Mouse (Mus musculus) right cerebral cortex, postnatal 36 days (tissue): ENCODE data around the gene Icam1.
A peak's percentile ranks its signal among the peaks of the same experiment; 100 is the strongest.
"Not testable (repeated sequence)": the region's sequence is repeated elsewhere in the genome, so short reads cannot be mapped to it uniquely, and the experiment has no call there.

ENCODE experiments used
- DNase-seq, 2 experiments: peaks; one replicate each; pipeline ENCODE4 v3.0.0; 2022; ENCODE audit warnings: low spot score in 2 of 2, mixed read lengths in 1 of 2

Gene Icam1

GRCm38 (mm10) chr9:21022726-21023125 lies 6.9 kb downstream of the Icam1 start:
- no peak for DNase-seq

GRCm38 (mm10) chr9:21025258-21025810 lies 9.5 kb downstream of the Icam1 start:
- no peak for DNase-seq

DNA sequence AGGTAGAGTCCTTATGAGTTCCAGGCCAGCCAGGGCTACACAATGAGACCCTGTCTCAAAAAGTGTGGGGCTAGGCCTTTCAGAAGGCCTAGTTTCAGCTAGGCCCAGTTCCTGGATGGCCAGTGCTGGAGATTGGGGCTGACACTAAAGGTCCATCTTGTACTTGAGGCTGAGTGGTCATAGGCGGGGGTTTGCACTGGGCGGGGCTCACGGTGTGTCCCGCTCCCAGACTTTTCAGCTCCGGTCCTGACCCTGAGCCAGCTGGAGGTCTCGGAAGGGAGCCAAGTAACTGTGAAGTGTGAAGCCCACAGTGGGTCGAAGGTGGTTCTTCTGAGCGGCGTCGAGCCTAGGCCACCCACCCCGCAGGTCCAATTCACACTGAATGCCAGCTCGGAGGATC lies 11.1 kb downstream of the Icam1 start:
- DNase-seq: no peak

GRCm38 (mm10) chr9:21027774-21028290 lies 12.0 kb downstream of the Icam1 start:
- DNase-seq: no peak

DNA sequence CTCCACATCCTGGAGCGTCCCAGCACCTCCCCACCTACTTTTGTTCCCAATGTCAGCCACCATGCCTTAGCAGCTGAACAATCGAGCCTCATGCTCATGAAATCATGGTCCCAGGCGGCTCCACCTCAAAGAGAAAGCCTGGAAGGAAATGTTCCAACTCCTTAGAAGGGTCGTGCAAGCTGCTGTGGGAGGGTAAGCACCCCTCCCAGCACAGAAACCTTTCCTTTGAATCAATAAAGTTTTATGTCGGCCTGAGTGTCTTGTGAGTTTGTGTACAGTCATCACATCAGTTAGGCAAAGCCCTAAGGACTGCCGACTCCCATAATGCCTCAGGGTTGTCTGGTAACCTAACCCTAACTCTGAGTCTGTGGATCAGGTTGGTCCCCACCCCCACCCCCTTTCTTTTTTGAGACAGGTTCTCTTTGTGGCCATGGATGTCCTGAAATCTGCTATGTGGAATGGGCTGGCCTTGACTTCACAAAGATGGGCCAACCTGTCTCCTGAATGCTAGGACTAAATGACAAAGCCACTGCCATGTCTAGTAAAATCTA lies 12.8 kb downstream of the Icam1 start:
- DNase-seq: no peak

- DNase-seq: no peak
Measured at GRCm38 (mm10) chr9:21029291-21030054, 13.7 kb downstream of the Icam1 start, which contains the start of gene Icam4. Gene Icam4 (plus strand): TSS chr9:21029373.

GRCm38 (mm10) chr9:21030055-21030600 lies 14.3 kb downstream of the Icam1 start:
- DNase-seq: no peak

DNA sequence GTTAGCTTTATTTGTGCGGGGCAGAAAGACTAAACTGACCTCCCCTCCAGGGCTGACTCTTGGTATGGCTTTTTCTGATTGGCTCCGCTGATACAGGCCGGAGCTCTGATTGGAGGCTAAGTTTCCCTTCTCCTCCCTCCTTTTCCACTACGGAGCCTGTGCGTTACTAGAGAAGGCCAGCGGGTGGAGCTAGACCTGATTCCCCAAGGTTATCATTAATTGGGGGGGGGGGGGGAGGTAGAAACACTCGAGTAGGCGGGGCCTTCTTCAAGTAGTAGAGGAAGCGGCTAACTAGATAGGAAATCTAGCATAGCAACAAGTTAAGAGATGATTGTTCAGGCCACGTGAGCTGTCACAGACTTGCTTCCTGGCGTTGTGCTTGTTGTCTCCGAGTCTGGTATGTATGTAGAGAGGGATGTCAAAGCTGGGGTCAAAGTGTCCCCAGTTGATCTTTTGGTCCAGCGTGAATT lies 15.0 kb downstream of the Icam1 start:
- DNase-seq: peak; percentile 71 to 76

- peak; percentile 86 to 91 for DNase-seq
Measured at GRCm38 (mm10) chr9:21031251-21031895, 15.6 kb downstream of the Icam1 start.

DNA sequence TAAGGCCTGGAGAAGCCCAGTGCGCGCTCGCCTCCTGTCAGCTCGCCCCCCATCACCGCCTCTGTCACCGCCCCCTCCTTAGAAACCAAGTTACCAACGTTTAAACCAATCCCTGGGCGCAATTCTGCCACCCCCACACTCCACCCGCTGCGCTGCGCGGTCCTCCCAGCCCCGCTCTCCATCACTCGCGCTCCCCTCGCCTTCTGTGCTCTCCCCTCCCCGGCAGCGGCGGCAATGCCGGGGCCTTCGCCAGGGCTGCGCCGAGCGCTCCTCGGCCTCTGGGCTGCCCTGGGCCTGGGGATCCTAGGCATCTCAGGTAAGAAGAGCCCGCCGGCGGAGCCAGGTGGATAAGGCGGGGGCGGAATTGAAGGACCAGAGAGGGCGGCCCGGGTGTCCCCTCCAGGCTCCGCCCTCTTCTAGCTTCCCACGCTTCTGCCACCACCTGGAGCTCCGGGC lies 16.1 kb downstream of the Icam1 start, which contains the start of gene Icam5:
Icam5 (plus strand) TSS at position 178 of the 456 bp plus-strand sequence.
- peak; percentile 86 to 88 for DNase-seq

GRCm38 (mm10) chr9:21032491-21032890 lies 16.7 kb downstream of the Icam1 start:
- peak in 1 of 2 experiments; percentile 7 for DNase-seq

DNA sequence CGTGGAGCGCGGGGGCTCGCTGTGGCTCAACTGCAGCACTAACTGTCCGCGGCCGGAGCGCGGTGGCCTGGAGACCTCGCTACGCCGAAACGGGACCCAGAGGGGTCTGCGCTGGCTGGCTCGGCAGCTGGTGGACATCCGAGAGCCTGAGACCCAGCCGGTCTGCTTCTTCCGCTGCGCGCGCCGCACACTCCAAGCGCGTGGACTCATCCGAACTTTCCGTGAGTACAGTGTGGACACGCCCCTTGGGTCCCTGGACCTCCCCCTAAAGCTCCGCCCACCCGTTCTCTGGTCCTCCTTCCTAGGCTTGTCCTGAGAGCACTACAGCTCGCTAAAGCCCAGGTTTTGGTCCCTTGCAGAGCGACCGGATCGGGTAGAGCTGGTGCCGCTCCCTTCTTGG lies 17.4 kb downstream of the Icam1 start:
- peak; percentile 61 to 68 for DNase-seq

- no peak for DNase-seq
Measured at GRCm38 (mm10) chr9:21034481-21035085, 18.8 kb downstream of the Icam1 start.

DNA sequence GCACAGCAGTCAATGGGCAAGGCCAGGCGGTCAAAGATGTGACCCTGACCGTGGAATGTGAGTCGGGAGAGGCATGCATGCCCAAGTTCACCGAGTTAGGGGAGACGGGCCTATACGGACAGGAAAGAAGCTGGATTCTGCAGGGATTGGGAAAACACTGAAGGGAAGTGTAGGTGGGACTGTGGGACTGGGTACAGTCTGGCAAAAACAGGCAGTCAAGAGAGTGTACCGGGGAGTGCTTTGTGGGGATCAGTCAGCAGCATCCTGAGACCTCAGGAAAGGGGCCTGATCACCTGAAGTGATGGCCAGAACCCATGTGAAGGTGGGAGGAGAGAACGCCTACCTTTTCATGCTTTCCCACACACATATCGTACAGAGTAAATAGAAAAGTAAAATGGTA lies 19.8 kb downstream of the Icam1 start:
- DNase-seq: peak in 1 of 2 experiments; percentile 13

DNA sequence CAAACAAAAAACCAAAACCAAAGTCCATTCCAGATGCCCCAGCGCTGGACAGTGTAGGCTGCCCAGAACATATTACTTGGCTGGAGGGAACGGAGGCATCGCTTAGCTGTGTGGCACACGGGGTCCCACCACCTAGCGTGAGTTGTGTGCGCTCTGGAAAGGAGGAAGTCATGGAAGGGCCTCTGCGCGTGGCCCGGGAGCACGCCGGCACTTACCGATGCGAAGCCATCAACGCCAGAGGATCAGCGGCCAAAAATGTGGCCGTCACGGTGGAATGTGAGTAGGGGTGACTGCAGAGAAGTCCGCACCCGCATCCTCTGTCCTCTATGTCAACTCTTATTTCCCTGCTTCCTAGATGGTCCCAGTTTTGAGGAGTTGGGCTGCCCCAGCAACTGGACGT lies 20.4 kb downstream of the Icam1 start:
- no peak for DNase-seq

- DNase-seq: no peak
Measured at GRCm38 (mm10) chr9:21036666-21037065, 20.9 kb downstream of the Icam1 start.

DNA sequence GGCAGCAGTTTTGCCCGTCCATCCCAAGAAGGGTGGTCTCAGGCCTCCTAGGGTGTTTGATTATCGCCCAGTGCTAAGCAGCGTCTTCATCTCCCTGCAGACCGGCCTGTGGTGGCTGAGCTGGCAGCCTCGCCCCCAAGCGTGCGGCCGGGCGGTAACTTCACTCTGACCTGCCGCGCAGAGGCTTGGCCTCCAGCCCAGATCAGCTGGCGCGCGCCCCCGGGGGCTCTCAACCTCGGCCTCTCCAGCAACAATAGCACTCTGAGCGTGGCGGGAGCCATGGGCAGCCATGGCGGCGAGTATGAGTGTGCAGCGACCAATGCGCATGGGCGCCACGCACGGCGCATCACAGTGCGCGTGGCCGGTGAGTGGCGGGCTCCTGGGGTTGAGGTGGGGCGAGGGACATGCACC lies 21.7 kb downstream of the Icam1 start:
- peak in 1 of 2 experiments; percentile 48 for DNase-seq

DNA sequence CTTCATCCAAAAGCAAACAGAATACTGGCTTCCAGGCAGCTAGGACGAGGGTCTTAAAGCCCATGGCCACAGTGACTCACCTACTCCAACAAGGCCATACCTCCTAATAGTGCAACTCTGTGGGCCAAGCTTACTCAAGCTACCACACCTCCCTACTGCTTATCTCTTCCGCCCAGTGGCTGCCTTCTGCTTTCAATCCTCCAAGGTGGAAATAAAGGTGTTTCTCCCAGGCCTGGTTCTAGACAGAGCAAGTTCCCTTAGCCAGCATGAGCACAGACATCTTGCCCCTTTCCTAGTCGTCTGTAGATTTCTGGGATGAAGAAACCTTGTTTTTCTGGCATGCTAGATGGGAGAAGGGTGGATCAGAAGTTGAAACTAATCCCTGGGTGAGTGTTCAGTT lies 24.0 kb downstream of the Icam1 start:
- DNase-seq: no peak

DNA sequence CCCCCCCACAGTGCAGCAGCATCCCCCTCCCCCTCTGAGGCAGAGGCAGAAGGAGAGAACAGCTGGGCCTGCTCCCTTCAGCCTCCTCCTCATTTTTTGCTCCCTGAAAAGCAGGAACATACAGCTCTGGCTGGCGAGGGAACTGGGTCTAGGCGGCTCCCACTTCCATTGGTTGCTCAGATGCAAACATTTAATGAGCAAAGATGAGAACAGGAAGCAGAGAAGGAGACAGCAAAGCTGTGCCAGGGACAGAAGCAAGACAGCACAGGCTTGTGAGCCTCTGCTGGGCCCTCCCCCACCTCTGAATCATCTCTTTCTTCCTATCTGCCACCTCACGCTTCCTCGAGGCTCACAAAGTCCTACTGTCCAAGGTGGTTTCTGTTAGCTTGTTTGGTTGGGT lies 25.5 kb downstream of the Icam1 start:
- peak; percentile 82 to 92 for DNase-seq

DNA sequence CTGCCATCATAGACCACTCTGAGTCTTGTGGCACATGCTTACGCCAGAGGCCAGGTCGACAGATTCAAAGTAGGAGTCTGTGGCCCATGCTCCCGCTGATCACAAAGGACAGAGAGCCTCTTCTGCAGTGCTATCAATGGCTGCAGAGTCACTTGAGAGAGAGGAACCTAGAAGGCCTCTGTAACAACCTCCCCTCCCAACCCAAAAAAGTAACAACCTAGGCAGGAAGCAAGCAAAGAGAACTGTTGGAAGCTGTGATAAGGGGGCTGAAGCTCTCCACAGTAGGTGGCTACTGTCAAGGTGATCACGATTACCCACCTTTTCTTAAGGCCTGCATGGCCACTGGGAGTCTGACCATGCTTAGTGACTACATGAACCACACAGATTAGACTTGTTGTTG lies 27.8 kb downstream of the Icam1 start:
- DNase-seq: no peak

DNA sequence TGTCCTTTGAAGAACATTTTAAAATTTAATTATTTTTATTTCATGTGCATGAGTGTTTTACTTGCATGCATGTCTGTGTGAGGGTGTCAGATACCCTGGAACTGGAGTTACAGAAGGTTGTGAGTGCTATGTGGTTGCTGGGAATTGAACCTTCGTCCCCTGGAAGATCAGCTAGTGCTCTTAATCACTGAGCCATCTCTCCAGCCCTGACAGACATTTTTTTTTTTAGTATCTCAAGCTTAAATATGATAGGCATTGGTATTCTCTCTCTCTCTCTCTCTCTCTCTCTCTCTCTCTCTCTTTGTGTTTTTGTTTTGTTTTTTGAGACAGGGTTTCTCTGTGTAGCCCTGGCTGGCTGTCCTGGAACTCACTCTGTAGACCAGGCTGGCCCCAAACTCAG lies 29.0 kb downstream of the Icam1 start:
- not testable (repeated sequence) for DNase-seq
